Mouse (Mus musculus) v-Abl transformed pro-B cells (cell line): Measurements from ENCODE around the gene Wbp11.
"Not testable (repeated sequence)": the region's sequence is repeated elsewhere in the genome, so short reads cannot be mapped to it uniquely, and the experiment has no call there.

Source experiments
- in situ Hi-C, 2 experiments: fragments of 400-800 bp; cut with MboI; formaldehyde crosslinking; loops; one replicate each; pipeline ENCODE4 v1.15.1; 2025; ENCODE audit not compliant: unreplicated experiment in 2 of 2

Wbp11 gene

GRCm38 (mm10) chr6:136807395-136808013, 20.5 kb downstream of the Wbp11 start:
- in situ Hi-C loops = loop anchor here in 1 of 2 experiments (10.0 kb wide), 1 partner anchor 343 kb away; no protein-coding TSS in a partner anchor

- in situ Hi-C loops = loop anchor here in 1 of 2 experiments (10.0 kb wide), 1 partner anchor 342 kb away; no protein-coding TSS in a partner anchor
These were observed 21.2 kb downstream of the Wbp11 start for GRCm38 (mm10) chr6:136806819-136807218.

DNA sequence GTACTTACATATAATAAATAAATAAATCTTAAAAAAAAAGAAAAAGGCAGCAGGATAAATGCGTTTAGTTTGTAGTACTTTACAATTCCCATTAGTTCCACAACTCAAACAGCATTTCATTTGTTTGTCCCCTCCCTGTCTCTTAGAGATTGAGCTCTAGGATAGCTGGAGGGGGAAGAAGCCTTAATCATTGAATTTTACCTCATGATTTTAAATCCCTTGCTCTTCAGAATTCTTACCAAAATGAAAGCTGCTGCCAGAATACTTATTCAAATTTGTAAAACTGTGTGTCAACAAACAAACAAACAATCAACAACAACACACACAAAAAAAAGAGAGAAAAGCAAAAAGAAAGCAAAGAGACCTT, 22.6 kb downstream of the Wbp11 start:
- in situ Hi-C loops = loop anchor here in 1 of 2 experiments (10.0 kb wide), 1 partner anchor 341 kb away; no protein-coding TSS in a partner anchor

DNA sequence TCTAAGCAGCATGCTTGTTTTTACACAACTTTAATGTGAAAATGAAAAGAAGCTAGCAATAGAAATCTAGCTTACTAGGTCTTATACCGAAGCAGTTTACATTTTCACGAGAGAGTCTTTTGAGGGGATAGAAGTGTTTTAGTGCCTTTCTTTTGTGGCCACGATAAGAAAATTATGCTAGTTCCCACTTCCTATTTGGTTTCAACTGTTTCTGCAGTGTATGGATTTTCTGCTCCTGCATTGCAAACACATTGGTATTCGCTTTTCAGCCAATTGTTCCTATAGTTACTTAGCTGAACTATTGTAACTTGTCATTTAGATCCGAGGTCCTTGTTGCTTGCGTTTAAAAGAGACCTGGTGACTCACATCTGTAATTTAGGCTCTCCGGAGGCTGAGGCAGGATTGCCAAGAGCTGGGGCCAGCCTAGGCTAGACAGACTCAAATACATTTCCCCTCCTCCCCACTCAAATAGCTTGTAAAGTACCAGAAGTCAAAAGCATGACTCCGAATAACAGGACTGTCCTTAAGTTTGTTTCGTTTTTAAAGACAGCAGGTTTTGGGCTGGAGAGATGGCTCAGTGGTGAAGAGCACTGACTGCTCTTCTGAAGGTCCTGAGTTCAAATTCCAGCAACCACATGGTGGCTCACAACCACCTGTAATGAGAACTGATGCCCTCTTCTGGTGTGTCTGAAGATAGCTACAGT, 23.2 kb downstream of the Wbp11 start:
- in situ Hi-C loops = loop anchor here in 1 of 2 experiments (10.0 kb wide), 1 partner anchor 340 kb away; no protein-coding TSS in a partner anchor

GRCm38 (mm10) chr6:136803739-136804633, 24.0 kb downstream of the Wbp11 start, which contains the start of gene Hist4h4:
Hist4h4 (minus strand) TSS chr6:136804415.
- in situ Hi-C loops = loop anchor here in 1 of 2 experiments (10.0 kb wide), 1 partner anchor 339 kb away; no protein-coding TSS in a partner anchor

GRCm38 (mm10) chr6:136803093-136803738, 24.8 kb downstream of the Wbp11 start:
- in situ Hi-C loops = loop anchor here in 1 of 2 experiments (10.0 kb wide), 1 partner anchor 338 kb away; no protein-coding TSS in a partner anchor

- in situ Hi-C loops = loop anchor here in 1 of 2 experiments (10.0 kb wide), 1 partner anchor 336 kb away; no protein-coding TSS in a partner anchor
These were observed 26.8 kb downstream of the Wbp11 start for GRCm38 (mm10) chr6:136801274-136801673.

GRCm38 (mm10) chr6:136800710-136801109, 27.3 kb downstream of the Wbp11 start:
- in situ Hi-C loops = loop anchor here in 1 of 2 experiments (10.0 kb wide), 1 partner anchor 336 kb away; no protein-coding TSS in a partner anchor

DNA sequence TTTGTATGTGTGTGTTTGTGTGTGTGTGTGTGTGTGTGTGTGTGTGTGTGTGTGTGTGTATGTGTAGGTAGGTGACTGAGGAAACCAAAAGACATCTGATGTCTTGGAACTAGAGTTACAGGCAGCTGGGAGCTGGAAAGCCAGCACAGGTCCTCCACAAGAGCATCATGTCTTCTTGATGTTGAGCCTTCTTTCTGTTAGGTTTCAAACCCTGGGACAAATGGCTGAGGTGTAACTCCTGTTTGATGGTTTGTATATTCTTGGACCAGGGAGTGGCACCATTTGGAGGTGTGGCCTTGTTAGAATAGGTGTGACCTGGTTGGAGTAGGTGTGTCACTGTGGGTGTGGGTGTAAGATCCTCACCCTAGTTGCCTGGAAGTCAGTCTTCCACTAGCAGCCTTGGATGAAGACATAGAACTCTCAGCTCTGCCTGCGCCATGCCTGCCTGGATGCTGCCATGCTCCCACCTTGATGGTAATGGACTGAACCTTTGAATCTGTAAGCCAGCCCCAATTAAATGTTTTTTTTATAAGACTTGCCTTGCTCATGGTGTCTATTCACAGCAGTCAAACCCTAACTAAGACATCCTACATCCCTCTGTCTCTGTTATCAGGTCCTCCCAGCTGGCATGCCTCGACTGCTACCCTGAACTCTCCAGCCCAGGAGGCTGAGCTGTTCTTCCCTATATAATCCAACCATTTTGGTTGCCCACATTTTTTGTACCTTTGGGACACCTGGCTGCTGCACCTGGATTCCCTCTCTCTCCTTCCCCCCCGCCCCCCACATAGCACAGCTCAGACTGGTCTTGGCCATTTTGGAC, 29.9 kb downstream of the Wbp11 start:
- in situ Hi-C loops = not testable (repeated sequence)

GRCm38 (mm10) chr6:136795850-136796249, 32.2 kb downstream of the Wbp11 start:
- in situ Hi-C loops = no loop called here

DNA sequence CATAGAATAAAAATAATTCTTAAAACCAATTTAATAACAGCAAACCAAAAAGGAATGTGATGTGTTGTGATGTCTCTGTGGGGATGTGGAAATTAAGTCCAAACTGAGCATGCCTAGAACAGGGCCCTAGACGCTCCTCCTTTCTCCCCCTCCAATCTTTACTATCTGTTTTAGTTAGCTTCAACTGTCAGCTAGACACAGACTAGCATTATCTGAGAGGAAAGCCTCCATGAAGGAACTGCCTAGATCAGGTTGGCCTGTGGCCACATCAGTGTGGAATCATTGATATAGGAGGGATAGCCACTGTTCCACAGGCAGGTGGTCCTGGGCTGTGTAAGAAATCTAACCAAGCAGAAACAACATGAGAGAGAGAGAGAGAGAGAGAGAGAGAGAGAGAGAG, 32.9 kb downstream of the Wbp11 start:
- in situ Hi-C loops = no loop called here

GRCm38 (mm10) chr6:136793831-136794525, 34.1 kb downstream of the Wbp11 start:
- in situ Hi-C loops = no loop called here

DNA sequence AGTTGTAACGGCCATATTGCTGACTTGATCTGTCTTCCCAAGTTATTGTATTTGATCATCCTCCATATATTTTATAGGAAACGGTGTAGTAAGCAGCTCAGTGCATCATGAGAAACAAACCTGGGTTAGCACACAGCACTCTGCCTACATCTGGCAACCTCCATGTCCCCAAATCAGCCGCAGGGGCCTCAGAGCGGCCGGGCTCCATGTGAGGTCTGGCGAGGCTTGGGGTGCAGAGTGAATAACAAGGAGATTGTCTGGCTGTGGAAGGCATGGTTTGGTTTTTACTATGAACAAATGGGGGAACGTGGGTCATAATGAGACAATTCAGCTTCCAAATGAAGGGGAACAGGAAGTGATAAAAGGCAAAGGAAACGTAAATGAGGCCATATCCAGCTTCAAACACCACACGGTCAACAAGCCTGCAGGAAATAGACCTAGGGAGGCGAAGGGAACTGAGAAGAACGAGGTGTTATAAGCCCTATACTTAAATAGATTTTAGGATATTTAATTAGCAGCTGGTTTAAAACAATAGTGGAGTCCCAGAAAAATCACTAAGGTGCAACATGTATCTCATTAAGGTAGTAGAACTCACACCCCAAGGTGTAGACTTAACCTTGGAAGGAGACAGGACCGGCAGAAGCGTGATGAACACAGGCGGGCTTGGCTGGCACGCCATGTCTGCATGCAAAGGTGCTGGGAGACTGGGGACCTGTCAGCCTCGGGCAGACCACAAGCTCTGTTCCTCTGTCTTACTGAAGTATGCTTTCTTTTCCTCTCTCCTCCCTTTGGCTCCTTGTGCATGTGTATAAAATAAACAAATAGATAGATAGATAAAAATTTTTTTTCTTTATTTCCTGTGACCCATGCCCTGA, 34.9 kb downstream of the Wbp11 start:
- in situ Hi-C loops = no loop called here

DNA sequence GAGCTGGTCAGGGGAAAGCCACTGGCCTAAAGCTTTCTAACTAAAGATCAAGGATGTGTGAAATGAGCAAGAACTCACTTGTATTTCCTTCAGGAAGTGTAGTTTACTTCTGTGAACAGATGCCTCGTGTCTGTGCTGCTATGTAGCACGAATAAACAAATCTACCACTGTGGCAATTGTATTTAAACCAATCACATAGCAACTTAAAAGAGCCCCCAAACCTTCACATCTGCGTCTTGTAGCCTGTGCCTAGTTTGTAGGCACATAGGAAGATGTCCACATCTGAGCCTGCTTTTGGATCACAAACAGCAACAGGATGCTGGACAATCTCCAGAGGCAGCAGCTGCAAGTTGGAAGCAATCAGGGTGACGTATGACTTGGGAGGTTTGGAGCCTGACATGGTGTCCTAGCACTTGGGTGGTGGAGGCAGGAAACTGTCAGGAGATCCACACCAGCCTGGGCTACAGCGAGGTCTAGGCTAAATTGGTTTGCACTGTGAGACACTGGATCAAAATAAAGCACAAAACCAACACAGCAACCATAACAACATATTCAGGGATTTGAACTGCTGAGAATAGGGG, 38.6 kb downstream of the Wbp11 start:
- in situ Hi-C loops = no loop called here

DNA sequence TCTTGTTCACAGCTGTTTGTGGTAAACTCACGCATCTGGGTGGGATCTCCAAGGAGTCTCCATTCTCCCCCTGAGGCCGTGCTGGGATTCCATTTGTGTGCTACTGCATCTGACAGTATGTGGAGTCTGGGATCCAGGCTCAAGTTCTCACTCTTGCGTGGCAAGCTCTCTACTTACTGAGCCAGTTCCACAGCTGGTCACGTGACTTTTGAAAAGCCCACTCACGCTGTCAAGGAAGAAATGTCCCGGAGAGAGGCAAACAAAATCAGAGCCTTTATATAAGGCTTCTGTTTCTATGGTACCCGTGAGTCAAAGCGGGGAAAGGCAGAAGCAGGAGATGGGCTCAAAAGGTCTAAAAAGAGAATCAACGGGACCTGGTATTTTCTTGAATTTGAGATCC, 45.3 kb downstream of the Wbp11 start:
- in situ Hi-C loops = no loop called here

- in situ Hi-C loops = no loop called here
These were observed 45.9 kb downstream of the Wbp11 start for GRCm38 (mm10) chr6:136782146-136782545.

DNA sequence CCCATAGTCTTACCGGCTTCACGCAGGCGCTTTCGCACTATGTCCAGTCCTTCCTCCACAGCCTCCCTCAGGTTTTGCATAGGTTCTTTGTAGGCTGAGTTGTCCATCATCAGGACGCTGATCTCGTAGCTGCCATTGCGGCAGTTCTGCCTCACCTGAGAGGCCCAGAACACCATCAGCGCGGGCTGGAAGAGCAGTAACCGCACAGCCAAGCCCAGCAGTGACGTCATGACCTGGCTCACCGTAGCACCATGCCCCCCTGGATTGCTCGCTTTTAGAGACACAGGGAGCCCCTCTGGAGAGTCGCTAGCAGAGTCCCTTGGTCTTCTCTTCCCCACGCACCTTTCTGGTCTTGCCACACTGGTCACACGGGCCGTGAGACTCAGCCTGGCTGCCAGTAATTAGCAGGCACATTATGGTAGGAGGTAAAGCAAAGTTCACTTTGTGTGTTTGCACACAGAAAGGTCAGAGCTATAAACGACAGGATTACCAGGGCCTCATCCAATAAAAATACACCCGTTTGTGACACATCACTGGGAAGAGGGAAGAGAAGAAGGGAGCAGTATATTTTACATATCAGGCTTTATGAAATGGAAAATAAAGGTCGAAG, 46.6 kb downstream of the Wbp11 start, which contains the start of gene Gucy2c:
Gene Gucy2c, minus strand, starts transcription at position 389 of the 610 bp plus-strand sequence.
- in situ Hi-C loops = no loop called here
